Mouse (Mus musculus) right cerebral cortex, postnatal 10 days (tissue): ENCODE data around the gene Gm47189.
"Not testable (repeated sequence)": the region's sequence is repeated elsewhere in the genome, so short reads cannot be mapped to it uniquely, and the experiment has no call there.

Source experiments
- DNase-seq, 2 experiments: peaks; one replicate each; pipeline ENCODE4 v3.0.0; 2021; ENCODE audit warnings: low spot score in 2 of 2

Gene Gm47189

GRCm38 (mm10) chr14:41772341-41772740, at the start of gene Gm47189:
Gm47189 (minus strand) TSS chr14:41772441.
- DNase-seq = not testable (repeated sequence)

DNA sequence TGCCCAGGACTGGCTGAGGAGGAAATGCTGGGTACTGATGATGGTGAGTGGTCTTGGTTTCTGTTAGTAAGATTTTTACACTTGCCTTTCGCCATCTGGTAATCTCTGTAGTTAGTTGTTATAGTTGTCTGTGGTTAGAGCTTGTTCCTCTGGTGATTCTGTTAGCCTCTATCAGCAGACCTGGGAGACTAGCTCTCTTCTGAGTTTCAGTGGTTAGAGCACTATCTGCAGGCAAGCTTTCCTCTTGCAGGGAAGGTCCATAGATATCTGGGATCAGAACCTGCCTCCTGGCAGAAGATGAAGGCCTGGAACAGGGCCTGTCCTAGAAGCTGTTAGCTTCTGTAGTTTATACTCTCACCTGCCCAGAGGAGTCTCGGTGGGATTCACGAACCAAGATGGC, 16.3 kb downstream of the Gm47189 start:
- peak in 1 of 2 experiments; percentile 7 for DNase-seq

GRCm38 (mm10) chr14:41750514-41750913, 21.7 kb downstream of the Gm47189 start, which contains the start of gene Gm7929:
Gm7929 (minus strand) TSS chr14:41750614.
- not testable (repeated sequence) for DNase-seq

DNA sequence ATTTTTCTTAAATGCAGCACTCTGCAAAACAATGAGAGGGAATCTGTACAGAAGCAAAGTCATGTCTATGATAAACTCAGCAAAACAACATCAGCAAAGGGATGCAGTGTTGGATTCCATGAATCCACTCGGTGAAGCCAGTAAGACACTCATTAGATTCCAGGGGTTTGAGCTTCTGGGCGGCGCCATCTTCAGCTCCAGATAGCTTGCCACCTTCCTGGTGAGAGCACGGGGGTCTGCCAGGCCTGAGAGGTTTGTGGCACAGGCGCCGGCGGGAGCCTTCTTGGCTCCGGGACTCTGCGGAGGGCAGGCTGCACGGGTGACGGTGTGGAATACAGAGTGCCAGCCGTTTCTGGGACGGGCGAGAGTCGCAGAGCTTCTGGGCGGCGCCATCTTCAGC, 48.8 kb downstream of the Gm47189 start:
- DNase-seq = not testable (repeated sequence)

DNA sequence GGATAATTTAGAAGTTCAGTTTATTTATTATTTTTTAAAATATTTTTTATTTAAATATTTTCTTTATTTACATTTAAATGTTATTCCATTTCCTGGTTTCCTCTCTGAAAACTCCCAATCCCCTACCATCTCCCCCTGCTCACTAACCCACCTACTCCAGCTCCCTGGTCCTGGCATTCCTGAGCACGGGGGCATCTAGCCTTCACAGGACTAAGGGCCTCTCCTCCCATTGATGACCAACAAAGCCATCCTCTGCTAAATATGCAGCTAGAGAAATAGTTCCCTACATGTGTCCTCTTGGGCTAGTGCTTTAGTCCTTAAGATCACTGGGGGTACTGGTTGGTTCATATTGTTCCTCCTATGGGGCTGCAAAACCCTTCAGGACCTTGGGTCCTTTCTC, 55.1 kb downstream of the Gm47189 start:
- not testable (repeated sequence) for DNase-seq
